Mouse (Mus musculus) T-cell, adult 2 months (primary cell): ENCODE measurements around the gene Sowahc.

Experiments used
- DNase-seq: peaks from one replicate; pipeline ENCODE4 v3.0.0; 2022; ENCODE audit warnings: low spot score

Sowahc gene

GRCm38 (mm10) chr10:59253541-59254079 is 31.9 kb downstream of the Sowahc start:
- DNase-seq, result no peak

- DNase-seq, result no peak
Observed at GRCm38 (mm10) chr10:59256533-59256932, 34.8 kb downstream of the Sowahc start.

- no peak for DNase-seq
Observed at GRCm38 (mm10) chr10:59259572-59259971, 37.8 kb downstream of the Sowahc start.

GRCm38 (mm10) chr10:59261603-59262002 is 39.9 kb downstream of the Sowahc start:
- DNase-seq, result no peak

GRCm38 (mm10) chr10:59262021-59262420 is 40.3 kb downstream of the Sowahc start:
- DNase-seq, result no peak

GRCm38 (mm10) chr10:59262979-59263378 is 41.2 kb downstream of the Sowahc start:
- no peak for DNase-seq

- no peak for DNase-seq
Observed at GRCm38 (mm10) chr10:59265067-59265466, 43.3 kb downstream of the Sowahc start.

- DNase-seq, result no peak
Observed at GRCm38 (mm10) chr10:59265674-59266073, 43.9 kb downstream of the Sowahc start.

- DNase-seq, result no peak
Observed at GRCm38 (mm10) chr10:59266097-59266496, 44.3 kb downstream of the Sowahc start.

GRCm38 (mm10) chr10:59267275-59267674 is 45.5 kb downstream of the Sowahc start:
- DNase-seq, result no peak

- no peak for DNase-seq
Observed at GRCm38 (mm10) chr10:59268109-59268508, 46.4 kb downstream of the Sowahc start.

- no peak for DNase-seq
Observed at GRCm38 (mm10) chr10:59268754-59269153, 47.0 kb downstream of the Sowahc start.

GRCm38 (mm10) chr10:59275745-59276144 is 54.0 kb downstream of the Sowahc start:
- DNase-seq, result no peak
